Mouse (Mus musculus) small intestine, adult 2 months (tissue): Measurements from ENCODE around the gene Banp.

ENCODE experiments used
- CTCF ChIP-seq: fragments of 200-500 bp; IDR thresholded peaks from 2 replicates; pipeline ENCODE4 v1.5.1; 2012; ENCODE audit warnings: low read depth, mild to moderate bottlenecking, control low read depth, inconsistent platforms, low read length, moderate library complexity, mixed read lengths; ENCODE audit not compliant: insufficient replicate concordance, insufficient read length; ENCODE audit errors: extremely low read depth
- POLR2A ChIP-seq: fragments of 200-500 bp; IDR thresholded peaks from 2 replicates; pipeline ENCODE4 v1.6.1; 2012; ENCODE audit warnings: low read depth, mild to moderate bottlenecking, control low read depth, inconsistent platforms, low read length, moderate library complexity

- TF ChIP-seq CTCF (no peak), POLR2A (no peak)
Measured at GRCm38 (mm10) chr8:122003646-122004045, 54.1 kb downstream of the Banp start.
